30 mouse cellular contexts compared by ENCODE assay signal in genomic region chr5:29197187-29197586, GRCm38 (mm10). TPM values are rescaled to one million over a fixed set of nuclear protein-coding genes. Genes with fewer than 3 reads are reported as not detected.
DNase-seq lines count a peak whose midpoint lies in the region; ATAC-seq and TF ChIP-seq lines count a peak whose summit lies in the region.
"Had no signal": no experiment of that assay in that cellular context is flagged by ENCODE, and none has a peak within 500 bp of the region (broad histone marks: within the 10 kb centered on the region; RNA-seq: fewer than 3 reads in every experiment).

No protein-coding gene starts in this region.

- H3K4me3 ChIP-seq in forebrain, embryonic 15.5 days: no peak overlapping the region
- no peak overlapping the region for H3K4me3 ChIP-seq in forebrain, embryonic 12.5 days (replicated peaks)
- H3K4me3 ChIP-seq in midbrain, embryonic 14.5 days (replicated peaks; ENCODE audit: low read depth, low read length): no peak overlapping the region
- H3K4me3 ChIP-seq in midbrain, postnatal 0 days (ENCODE audit: low read depth, low read length): no peak overlapping the region
- H3K4me3 ChIP-seq in CH12.LX (replicated peaks in 1 of 3; ENCODE audit: low read depth in 2 of 3, low read length in 2 of 3, poor library complexity in 1 of 3) (no peak overlapping the region), MEL (ENCODE audit: control insufficient read depth in 1 of 2, insufficient read depth in 1 of 2, low read depth in 2 of 2, low read length in 2 of 2) (no peak overlapping the region)
- H3K4me3 ChIP-seq: heart, adult 2 months; heart, embryonic 12.5 days; liver, embryonic 13.5 days; megakaryocyte, embryonic 14.5 days; stomach, embryonic 15.5 days had no signal

- H3K79me2 ChIP-seq in CH12.LX (replicated peaks; ENCODE audit: control insufficient read depth, extremely low read depth, insufficient read depth, poor library complexity, severe bottlenecking) (no peaks in the 10 kb centered on the region), MEL (ENCODE audit: control insufficient read depth, insufficient read depth, low read length, poor library complexity) (no peaks in the 10 kb centered on the region)

- DNase-seq in midbrain, embryonic 14.5 days: no peak
- DNase-seq in midbrain, postnatal 0 days (ENCODE audit: low spot score): no peak
- DNase-seq in CH12.LX (ENCODE audit: extremely low read depth) (no peak), MEL (ENCODE audit: low read depth, low spot score) (no peak)
- DNase-seq in gastrocnemius, postnatal 36 days: no peak
- DNase-seq: adrenal gland, adult 8-10 months; cerebellum, adult 2 months; cerebellum, postnatal 25 days; gastrocnemius, postnatal 14 days; heart, adult 2 months; heart, postnatal 4 days; kidney, adult 18-20 months; kidney, postnatal 25 days; left cerebral cortex, postnatal 4 days; liver, embryonic 13.5 days; lung, adult 18-20 months; lung, postnatal 4 days; retina, postnatal 1 day; right cerebral cortex, postnatal 14 days; thymus, adult 18-20 months; thymus, postnatal 25 days had no signal

- H3K36me3 ChIP-seq in forebrain, embryonic 15.5 days: no peaks in the 10 kb centered on the region
- H3K36me3 ChIP-seq in forebrain, embryonic 12.5 days (replicated peaks): no peaks in the 10 kb centered on the region
- no peaks in the 10 kb centered on the region for H3K36me3 ChIP-seq in midbrain, embryonic 14.5 days (ENCODE audit: control insufficient read depth, insufficient read depth, low read length)
- H3K36me3 ChIP-seq in midbrain, postnatal 0 days (ENCODE audit: insufficient read depth, low read length): no peaks in the 10 kb centered on the region
- H3K36me3 ChIP-seq in CH12.LX (replicated peaks in 1 of 2; ENCODE audit: control insufficient read depth in 1 of 2, insufficient read depth in 1 of 2, low read length in 1 of 2) (no peaks in the 10 kb centered on the region), MEL (ENCODE audit: control insufficient read depth in 1 of 2, insufficient read depth in 2 of 2, low read length in 2 of 2) (no peaks in the 10 kb centered on the region)
- H3K36me3 ChIP-seq: heart, embryonic 12.5 days; kidney, embryonic 15.5 days; liver, embryonic 13.5 days; stomach, embryonic 15.5 days had no signal

- intact Hi-C loops in gastrocnemius, postnatal 36 days (cut with DNase I): no loop called here

- H3K27ac ChIP-seq in forebrain, embryonic 15.5 days (replicated peaks): no peak overlapping the region
- no peak overlapping the region for H3K27ac ChIP-seq in forebrain, embryonic 12.5 days
- H3K27ac ChIP-seq in midbrain, embryonic 14.5 days (replicated peaks; ENCODE audit: low read depth, low read length): no peak overlapping the region
- H3K27ac ChIP-seq in midbrain, postnatal 0 days (ENCODE audit: low read depth, low read length): no peak overlapping the region
- no peak overlapping the region for H3K27ac ChIP-seq in CH12.LX (ENCODE audit: insufficient read depth, low read depth)
- no peak overlapping the region for H3K27ac ChIP-seq in MEL (ENCODE audit: control insufficient read depth, low read depth, low read length)
- H3K27ac ChIP-seq: heart, adult 2 months; kidney, embryonic 15.5 days; liver, embryonic 13.5 days; stomach, embryonic 15.5 days had no signal

- TF ChIP-seq POLR2A in CH12.LX (IDR thresholded peaks at IDR 0.05; ENCODE audit: low read depth, low read length) (no peak), MEL (IDR thresholded peaks at IDR 0.05; ENCODE audit: control insufficient read depth in 1 of 2, insufficient read depth in 1 of 2, low read depth in 1 of 2, low read length in 2 of 2, poor library complexity in 1 of 2) (no peak)

- no peak for ATAC-seq in forebrain, embryonic 15.5 days (replicated peaks)
- no peak for ATAC-seq in forebrain, embryonic 12.5 days (ENCODE audit: low FRiP score)
- no peak for ATAC-seq in midbrain, embryonic 14.5 days (ENCODE audit: low FRiP score, low TSS enrichment)
- ATAC-seq in midbrain, postnatal 0 days (ENCODE audit: low FRiP score): no peak
- ATAC-seq: CD4-positive, CD25-positive, alpha-beta regulatory T cell, adult 4 months; hindbrain, embryonic 16.5 days; lung, postnatal 0 days had no signal

- H3K4me1 ChIP-seq in forebrain, embryonic 15.5 days: peaks cover 13% of the 10 kb centered on the region; the same call in 1 of the 2 replicates
- H3K4me1 ChIP-seq in forebrain, embryonic 12.5 days: peaks cover 7% of the 10 kb centered on the region; the same call in 1 of the 2 replicates
- peaks cover 6% of the 10 kb centered on the region; the same call in 1 of the 2 replicates for H3K4me1 ChIP-seq in midbrain, embryonic 14.5 days (ENCODE audit: control insufficient read depth, insufficient read depth, low read length)
- peaks cover 5% of the 10 kb centered on the region; the same call in 1 of the 2 replicates for H3K4me1 ChIP-seq in midbrain, postnatal 0 days (ENCODE audit: insufficient read depth, low read length)
- H3K4me1 ChIP-seq in CH12.LX (ENCODE audit: control insufficient read depth in 1 of 2, insufficient read depth in 2 of 2) (no peaks in the 10 kb centered on the region), MEL (ENCODE audit: control insufficient read depth in 1 of 2, insufficient read depth in 2 of 2, low read length in 2 of 2) (no peaks in the 10 kb centered on the region)
- H3K4me1 ChIP-seq: stomach, embryonic 15.5 days had no signal

- no peak overlapping the region for H3K9ac ChIP-seq in forebrain, embryonic 15.5 days (replicated peaks)
- no peak overlapping the region for H3K9ac ChIP-seq in forebrain, embryonic 12.5 days
- no peak overlapping the region for H3K9ac ChIP-seq in midbrain, embryonic 14.5 days (replicated peaks; ENCODE audit: low read length)
- no peak overlapping the region for H3K9ac ChIP-seq in midbrain, postnatal 0 days (replicated peaks; ENCODE audit: low read length, poor library complexity, severe bottlenecking)
- no peak overlapping the region for H3K9ac ChIP-seq in CH12.LX (ENCODE audit: insufficient read depth, low read depth)
- H3K9ac ChIP-seq in MEL (ENCODE audit: control insufficient read depth, low read depth, low read length, poor library complexity, severe bottlenecking): no peak overlapping the region
- H3K9ac ChIP-seq: heart, embryonic 12.5 days; kidney, embryonic 15.5 days; liver, embryonic 13.5 days; stomach, embryonic 15.5 days had no signal

- no peak for TF ChIP-seq CTCF in midbrain, postnatal 0 days (IDR thresholded peaks at IDR 0.05)
- TF ChIP-seq CTCF in CH12.LX (conservative IDR thresholded peaks at IDR 0.05 in 1 of 2, IDR thresholded peaks at IDR 0.05 in 1 of 2; ENCODE audit: low read depth in 2 of 2, low read length in 2 of 2) (no peak), MEL (IDR thresholded peaks at IDR 0.05 in 2 of 3, conservative IDR thresholded peaks at IDR 0.05 in 1 of 3; ENCODE audit: control insufficient read depth in 1 of 3, insufficient read depth in 1 of 3, low read depth in 2 of 3, low read length in 3 of 3, poor library complexity in 1 of 3, severe bottlenecking in 1 of 3) (no peak)

- WGBS in forebrain, embryonic 15.5 days: 86% methylated on average over 4 of the region's 4 CpGs
- 95% methylated on average over 4 of the region's 4 CpGs for WGBS in forebrain, embryonic 12.5 days
- WGBS in midbrain, embryonic 14.5 days: 93% methylated on average over 4 of the region's 4 CpGs
- 90% methylated on average over 4 of the region's 4 CpGs for WGBS in midbrain, postnatal 0 days

- dilution Hi-C loops in CH12.LX (cut with MboI; ENCODE audit: extremely low pct_ligation_motif_present, extremely low pct_unique_long_range_greater_than_20kb, low sequenced_read_pairs): no loop called here

- no peaks in the 10 kb centered on the region for H3K27me3 ChIP-seq in forebrain, embryonic 15.5 days
- peaks cover 3% of the 10 kb centered on the region; the same call in 1 of the 2 replicates for H3K27me3 ChIP-seq in forebrain, embryonic 12.5 days
- H3K27me3 ChIP-seq in midbrain, embryonic 14.5 days (ENCODE audit: control insufficient read depth, insufficient read depth, low read length): no peaks in the 10 kb centered on the region
- H3K27me3 ChIP-seq in midbrain, postnatal 0 days (ENCODE audit: insufficient read depth, low read length): no peaks in the 10 kb centered on the region
- H3K27me3 ChIP-seq in CH12.LX (replicated peaks) (no peaks in the 10 kb centered on the region), MEL (ENCODE audit: control insufficient read depth in 1 of 2, insufficient read depth in 2 of 2, low read length in 2 of 2) (no peaks in the 10 kb centered on the region)
- H3K27me3 ChIP-seq: heart, embryonic 12.5 days; kidney, embryonic 15.5 days; stomach, embryonic 15.5 days had no signal

- TF ChIP-seq RAD21 in CH12.LX (IDR thresholded peaks at IDR 0.05; ENCODE audit: low read depth, low read length): no peak
- no peak for TF ChIP-seq RAD21 in MEL (IDR thresholded peaks at IDR 0.05; ENCODE audit: low read depth, low read length)

- in situ Hi-C loops in CH12.LX (cut with MboI; ENCODE audit: low pct_ligation_motif_present, low pct_unique_long_range_greater_than_20kb, low sequenced_read_pairs): no loop called here

- no peak for TF ChIP-seq EP300 in CH12.LX (IDR thresholded peaks at IDR 0.05; ENCODE audit: low read length)
- TF ChIP-seq EP300 in MEL (IDR thresholded peaks at IDR 0.05; ENCODE audit: low read depth in 1 of 2, low read length in 2 of 2): no peak

- H3K4me2 ChIP-seq in forebrain, embryonic 15.5 days (replicated peaks): 0 out of 2 replicates have a peak overlapping the region, but pooled peaks have one; percentile 74
- no peak overlapping the region for H3K4me2 ChIP-seq in forebrain, embryonic 12.5 days
- peak overlapping the region; percentile 71; the same call in 1 of the 2 replicates for H3K4me2 ChIP-seq in midbrain, embryonic 14.5 days (ENCODE audit: low read length)
- H3K4me2 ChIP-seq in midbrain, postnatal 0 days (ENCODE audit: low read depth, low read length, poor library complexity, severe bottlenecking): no peak overlapping the region
- no peak overlapping the region for H3K4me2 ChIP-seq in CH12.LX (ENCODE audit: insufficient read depth, low read depth, poor library complexity, severe bottlenecking)
- H3K4me2 ChIP-seq: heart, embryonic 12.5 days; liver, embryonic 13.5 days had no signal

- no peaks in the 10 kb centered on the region for H3K9me3 ChIP-seq in forebrain, embryonic 15.5 days
- no peaks in the 10 kb centered on the region for H3K9me3 ChIP-seq in forebrain, embryonic 12.5 days
- no peaks in the 10 kb centered on the region for H3K9me3 ChIP-seq in midbrain, embryonic 14.5 days (ENCODE audit: control insufficient read depth, low read length)
- H3K9me3 ChIP-seq in midbrain, postnatal 0 days (ENCODE audit: low read length): no peaks in the 10 kb centered on the region
- H3K9me3 ChIP-seq in CH12.LX (replicated peaks; ENCODE audit: low read length) (no peaks in the 10 kb centered on the region), MEL (replicated peaks; ENCODE audit: insufficient read depth, low read length) (no peaks in the 10 kb centered on the region)
- H3K9me3 ChIP-seq: heart, embryonic 12.5 days; kidney, embryonic 15.5 days; liver, embryonic 13.5 days; stomach, embryonic 15.5 days had no signal

RNA-seq across cellular contexts. Expression of gene Rnf32, which starts 1.4 kb away (rescaled TPM):
- polyA plus RNA-seq in forebrain, embryonic 15.5 days (2015; fragmentation: Nextera tagmentation; extraction: Ambion mirVana): 14.6 and 15.8 TPM in 2 replicates
- 9.2 and 9.4 TPM in 2 replicates for polyA plus RNA-seq in forebrain, embryonic 12.5 days (2016; fragmentation: Nextera tagmentation; extraction: Ambion mirVana)
- 19.4 and 21.5 TPM in 2 replicates for polyA plus RNA-seq in midbrain, embryonic 14.5 days (2014; fragmentation: Nextera tagmentation; extraction: Ambion mirVana)
- total RNA-seq in midbrain, postnatal 0 days (2014; rRNA removed): 12.7 and 13.6 TPM in 2 replicates
- 12.3 and 12.5 TPM in 2 replicates for polyA plus RNA-seq in midbrain, postnatal 0 days (2015; fragmentation: Nextera tagmentation; extraction: Ambion mirVana)
- total RNA-seq in CH12.LX (2012; rRNA removed) (not detected in 2 replicates), CH12.LX (2014; rRNA removed) (0.11 TPM in 1 of 2 replicates, not detected in the other), MEL (2012; rRNA removed) (not detected in 2 replicates)
- polyA plus RNA-seq in CH12.LX (2012; ENCODE audit: insufficient read length, low read depth) (not detected in 2 replicates), MEL (2012; ENCODE audit: insufficient read depth in 1 of 2, insufficient read length in 2 of 2, low read depth in 1 of 2, low replicate concordance in 2 of 2, missing spikeins in 1 of 2) (not detected)
- total RNA-seq in gastrocnemius, postnatal 36 days (2021): 1 to 10 TPM in 1 of 2 experiments, under 1 TPM in 1; 0.86 to 1.4 TPM

Comparison
In these comparisons a context has a peak if more than half of its experiments do, and no peak if none do; other contexts are left out.
1. H3K4me2 ChIP-seq: peak in forebrain, embryonic 15.5 days (single experiment) and midbrain, embryonic 14.5 days (single experiment); none in forebrain, embryonic 12.5 days (single experiment), midbrain, postnatal 0 days (single experiment) and CH12.LX (single experiment).